Mouse (Mus musculus) kidney, postnatal 14 days (tissue): ENCODE data around the gene Enpp1.
A peak's percentile ranks its signal among the peaks of the same experiment; 100 is the strongest.

Source experiments
- DNase-seq: peaks from one replicate; pipeline ENCODE4 v3.0.0; 2022; ENCODE audit warnings: mixed read lengths

The Enpp1 gene

DNA sequence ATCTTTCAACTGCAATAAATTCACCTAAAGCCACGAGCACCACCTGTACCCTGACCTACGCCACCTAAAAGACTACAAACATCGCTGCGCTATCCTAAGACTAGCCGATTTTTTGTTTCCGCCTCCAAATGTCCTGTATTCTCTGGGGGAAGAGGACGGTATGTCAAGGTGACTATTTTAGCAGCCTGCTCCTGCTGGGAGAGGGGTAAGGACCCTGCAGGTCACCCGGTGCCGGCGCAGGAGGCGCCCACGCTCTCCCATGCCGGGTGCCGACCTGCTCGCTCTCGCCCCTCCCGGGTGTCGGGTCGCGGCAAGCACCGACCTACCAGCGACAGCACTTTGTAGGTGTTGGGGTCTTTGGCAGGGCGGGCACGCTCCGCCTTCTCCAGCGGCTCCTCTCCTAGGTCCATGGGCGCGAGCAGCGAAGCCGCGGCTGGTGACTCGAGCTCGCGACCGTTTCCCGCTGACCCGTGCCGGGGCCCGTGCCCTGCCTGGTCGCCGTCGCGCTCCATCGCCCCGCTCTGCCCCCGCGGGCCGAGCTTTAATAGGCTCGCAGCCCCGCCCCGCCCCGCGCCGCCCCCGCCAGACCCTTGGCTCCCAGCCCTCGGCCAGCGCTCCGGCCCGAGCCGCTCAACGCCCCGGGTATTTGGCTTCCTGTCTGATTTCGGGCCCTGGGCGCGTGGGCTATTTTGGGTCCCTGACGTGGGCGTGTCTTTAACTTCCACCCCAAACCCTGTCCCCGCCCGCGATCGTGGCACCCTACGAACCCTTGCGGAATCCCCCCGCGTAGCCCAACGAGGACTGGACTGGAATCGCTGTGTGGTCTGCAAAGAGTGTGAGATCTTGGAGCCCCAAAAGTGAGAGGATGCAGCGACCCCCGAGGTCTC, at the start of gene Enpp1:
Gene Enpp1, minus strand, starts transcription at position 680 of the 887 bp plus-strand sequence.
- peak; percentile 89 for DNase-seq

DNA sequence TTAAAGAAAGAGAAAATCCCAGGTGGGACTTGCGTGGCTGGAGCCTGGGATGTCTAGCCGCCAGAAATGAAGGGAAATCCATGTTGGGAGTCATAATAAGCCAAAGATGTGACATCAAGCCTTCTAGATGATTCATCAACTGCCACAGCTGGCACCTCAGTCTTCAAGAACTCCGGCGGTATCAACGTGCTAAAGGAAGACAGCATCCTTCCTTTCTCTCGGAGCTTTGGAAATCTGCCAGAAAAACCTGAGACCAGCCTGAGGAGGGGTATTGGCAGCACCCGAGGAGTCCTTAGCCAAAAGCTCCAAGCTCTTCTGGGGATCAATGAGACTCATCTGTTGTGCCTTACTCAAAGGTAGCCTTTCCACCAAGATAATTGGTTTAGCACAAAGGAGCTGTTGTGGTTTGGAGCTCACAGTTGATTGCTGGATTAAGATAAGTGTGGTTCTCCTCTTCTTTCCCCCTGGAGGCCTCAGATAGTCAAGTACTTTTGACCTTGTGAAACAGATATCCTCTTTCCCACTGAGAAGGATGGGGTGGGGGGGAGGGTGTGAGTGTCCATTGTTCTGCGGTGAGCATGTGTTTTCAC, 46.5 kb upstream of the Enpp1 start:
- no peak for DNase-seq

DNA sequence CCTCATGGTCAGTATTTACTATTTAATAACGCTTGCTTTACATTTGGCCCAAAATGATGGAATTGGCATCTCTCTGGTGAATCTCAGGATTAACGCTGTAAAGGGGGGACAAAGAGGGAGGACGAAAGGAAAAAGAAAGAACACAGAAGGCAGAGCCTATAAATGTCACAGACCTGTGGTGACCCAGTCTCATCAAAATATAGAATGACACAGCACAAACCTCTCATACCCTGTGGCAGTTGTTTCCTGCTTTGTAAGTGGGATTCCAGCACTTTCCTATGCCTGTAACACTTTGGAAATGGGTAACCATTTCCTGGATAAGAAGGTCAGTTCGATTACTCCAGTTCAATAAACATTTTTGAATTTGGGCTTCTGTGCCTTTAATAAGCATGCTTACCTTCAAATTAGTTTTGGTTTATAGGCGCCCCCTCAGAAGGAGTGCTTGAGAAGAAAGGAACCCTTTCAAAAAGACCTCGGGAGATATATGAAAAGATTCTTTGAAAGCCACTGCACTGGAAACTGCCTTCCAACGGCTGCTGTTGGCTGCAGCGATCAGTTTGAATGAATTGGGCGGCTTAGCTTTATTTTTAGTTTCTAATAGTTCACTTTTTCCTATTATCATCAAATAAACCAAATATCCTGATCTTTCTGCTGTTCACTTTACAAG, 43.0 kb upstream of the Enpp1 start:
- DNase-seq, result no peak

DNA sequence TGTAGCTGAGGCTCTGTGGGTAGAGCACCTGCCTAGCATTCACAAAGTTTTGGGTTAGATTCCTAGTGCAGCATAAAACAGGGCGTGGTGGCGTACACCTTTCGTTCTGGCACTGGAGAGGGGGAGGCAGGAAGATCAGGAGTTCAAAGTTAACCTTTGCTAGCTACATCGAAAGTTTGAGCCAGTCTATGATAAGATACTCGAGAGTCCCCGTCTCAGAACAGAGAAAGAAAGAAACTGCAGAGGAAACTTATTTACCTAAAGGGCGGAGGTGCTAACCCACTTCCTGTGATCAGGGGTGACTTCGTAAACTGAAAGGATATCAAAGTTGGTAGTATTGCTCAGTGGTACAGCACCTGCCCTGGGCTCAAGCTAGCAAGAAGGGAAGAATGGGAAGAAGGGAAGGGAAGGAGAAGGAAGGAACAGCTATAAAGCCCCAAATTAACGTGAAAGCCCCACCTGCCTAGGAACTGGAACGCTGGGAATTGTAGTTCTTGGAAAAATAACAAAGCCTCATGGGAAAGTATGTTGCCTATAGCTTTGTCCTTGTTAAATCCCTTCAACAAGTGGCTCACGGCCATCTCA, 42.4 kb upstream of the Enpp1 start:
- peak; percentile 3 for DNase-seq

DNA sequence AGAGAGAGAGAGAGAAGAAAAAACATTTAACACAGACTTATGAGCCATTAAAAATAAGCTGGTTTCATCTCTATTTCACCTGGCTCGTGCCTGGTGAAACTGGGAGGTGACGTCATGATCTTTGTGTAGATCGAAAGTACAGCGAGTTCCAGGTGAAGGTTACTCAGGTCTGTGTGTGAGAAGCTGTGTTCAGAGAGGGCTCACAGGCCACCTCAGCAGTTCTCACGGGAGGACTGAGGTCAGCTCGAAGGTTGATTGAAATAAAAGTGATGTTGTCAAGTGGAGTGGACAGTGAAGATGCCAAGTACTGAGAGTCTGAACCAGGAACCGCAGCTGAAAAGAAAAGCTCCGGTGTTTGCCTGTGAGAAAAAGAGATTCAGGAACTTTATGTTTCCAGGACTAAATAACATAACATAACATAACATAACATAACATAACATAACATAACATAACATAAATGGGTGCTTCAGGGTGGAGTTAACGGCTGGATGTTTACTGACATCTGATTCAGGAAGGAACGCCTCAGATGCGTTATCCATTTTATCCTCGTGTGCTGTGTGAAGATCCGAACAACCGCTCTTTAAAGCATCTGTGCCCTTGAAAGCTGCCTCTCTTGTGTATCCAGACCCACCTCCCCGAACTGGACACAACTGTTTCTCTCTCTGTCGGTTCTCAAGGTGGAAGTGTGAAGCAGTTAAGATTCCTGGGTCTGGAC, 41.7 kb upstream of the Enpp1 start:
- DNase-seq, result peak; percentile 10

DNA sequence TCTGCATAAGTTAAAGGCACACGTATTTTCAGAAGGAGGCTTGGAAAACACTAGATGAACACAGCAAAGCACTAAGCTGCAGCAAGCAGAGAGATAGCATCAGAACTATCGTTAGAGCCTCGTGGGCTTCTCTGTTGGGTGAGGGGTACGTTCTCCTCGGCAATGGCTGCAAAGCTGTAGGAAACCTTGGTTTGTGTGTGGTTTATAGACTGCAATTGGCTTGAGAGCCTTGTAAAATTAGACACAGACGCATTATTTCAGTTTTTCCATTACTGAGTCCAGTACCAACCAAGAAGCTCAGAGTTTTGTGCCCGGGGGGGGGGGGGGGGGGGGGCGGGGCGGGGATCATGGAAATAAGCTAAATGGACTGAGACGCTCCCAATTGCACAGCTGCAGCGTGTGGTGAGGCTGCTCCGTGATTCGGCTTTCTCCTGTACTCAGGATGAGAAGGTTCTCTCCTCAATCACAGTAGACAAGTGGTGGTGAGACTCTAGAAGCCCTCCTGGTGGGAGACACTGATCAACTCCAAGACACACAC, 31.1 kb upstream of the Enpp1 start:
- DNase-seq, result no peak

DNA sequence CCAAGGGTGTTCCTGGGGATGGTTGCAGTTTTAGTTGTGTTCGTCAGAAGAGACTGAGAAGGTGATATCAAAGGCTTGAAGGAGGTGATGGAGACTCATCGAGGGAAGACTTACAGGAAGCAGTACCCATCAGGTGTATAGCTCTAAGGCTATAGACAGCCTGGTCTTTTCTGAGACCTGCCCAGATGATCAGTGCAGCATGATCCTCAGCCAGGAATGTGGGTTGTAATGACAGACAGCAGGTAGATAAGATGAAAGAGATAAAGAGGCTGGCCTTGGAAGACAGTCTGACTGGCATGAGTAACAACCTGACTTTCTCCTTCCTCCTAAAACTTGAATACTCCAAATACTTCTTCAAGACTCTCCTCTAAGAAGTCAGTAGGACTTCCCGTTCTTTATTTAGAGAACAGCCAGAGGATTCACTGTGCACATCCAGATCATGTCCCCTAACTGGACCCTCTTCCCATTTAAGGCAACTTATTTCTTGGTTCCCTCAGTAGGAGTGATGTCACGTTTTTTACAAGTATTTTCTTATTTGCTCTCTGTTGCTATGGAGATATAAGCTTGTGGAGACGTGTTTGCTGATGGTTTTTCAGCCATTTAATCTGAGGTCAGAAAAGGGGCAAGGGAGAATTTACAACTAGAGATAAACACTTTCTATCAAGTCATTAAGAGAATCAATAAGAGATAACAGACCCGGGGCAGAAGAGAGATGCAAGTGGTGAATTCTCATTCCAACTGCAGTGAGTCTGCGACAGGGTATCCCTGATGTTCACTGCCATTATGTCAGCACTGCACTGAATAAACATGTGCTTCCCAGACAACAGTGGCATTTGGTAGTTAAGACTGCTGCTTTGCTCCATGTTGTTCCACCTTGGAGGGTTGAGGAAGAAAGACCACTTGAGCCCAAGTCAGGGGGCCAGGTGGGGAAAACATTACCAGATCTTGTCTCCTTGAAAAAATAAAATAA, 29.6 kb upstream of the Enpp1 start:
- DNase-seq, result no peak

DNA sequence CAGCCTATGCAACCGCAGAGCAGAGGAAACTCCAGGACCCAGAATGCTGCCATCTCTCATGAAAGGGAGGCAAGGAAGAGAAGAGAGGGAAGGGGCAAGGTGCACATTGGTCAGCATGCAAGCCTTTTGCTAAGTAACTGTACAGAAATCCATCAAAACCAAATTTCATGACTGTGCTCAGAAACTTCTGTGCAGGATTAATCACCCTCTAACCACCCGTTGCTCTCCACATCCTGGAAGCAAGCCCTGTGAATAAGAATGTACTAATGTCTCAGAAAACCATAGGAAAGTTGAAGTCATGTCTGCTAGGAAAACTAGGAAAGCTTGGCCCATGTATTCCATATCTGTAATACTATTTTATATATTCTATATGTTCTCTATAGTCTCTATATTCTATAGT, 27.2 kb upstream of the Enpp1 start:
- DNase-seq, result no peak

DNA sequence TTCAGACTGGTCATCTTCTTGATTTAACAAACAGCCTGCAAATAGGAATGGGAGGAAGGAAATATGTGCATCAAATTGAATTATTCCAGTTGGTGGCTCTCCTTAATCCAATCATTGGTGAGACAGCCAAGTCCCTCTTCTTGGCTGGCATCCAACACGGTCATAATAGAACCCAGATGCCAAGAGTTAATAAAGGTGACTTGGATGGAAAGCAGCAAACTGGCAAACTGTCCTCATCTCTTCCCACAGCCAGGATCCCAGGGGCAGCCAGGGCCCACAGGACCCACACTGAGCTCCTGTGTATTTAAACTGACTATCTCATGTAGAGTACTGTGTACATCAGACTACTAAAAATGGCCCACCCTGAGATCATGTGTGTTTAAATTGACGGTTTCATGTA, 26.5 kb upstream of the Enpp1 start:
- DNase-seq, result no peak

DNA sequence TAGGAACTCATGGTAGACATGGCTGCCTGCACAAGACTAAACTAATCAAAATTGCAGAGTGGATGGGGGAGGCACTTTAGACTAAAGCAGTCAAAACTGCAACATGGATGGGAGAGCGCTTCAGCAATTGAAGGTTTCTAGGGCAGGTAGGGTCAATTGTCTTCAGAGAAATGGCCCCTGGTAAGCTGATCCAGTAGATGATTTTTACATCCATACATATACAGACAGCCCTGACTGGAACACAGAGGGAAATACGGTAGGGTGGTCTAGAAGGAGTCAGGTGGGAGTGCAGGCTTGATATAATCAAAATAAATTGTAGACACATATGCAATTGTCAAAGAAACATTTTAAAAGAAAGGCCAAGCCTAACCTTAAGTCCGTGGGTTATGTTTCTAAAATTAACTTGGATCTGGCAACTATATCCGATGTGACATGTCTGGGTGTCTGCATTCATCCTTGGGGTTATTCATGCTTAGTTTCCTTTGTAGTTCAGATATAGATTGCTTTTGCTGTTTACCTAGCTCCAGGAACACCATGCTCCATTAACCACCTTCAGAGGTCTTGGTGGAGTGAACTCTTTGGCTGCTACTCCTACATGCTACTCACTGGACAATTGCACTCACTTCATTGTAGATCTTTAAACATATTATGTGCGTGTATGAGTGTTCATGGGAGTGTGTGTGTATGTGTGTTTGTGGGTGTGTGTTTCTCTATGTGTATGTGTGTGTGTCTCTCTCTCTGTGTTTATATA, 23.2 kb upstream of the Enpp1 start:
- DNase-seq, result no peak

DNA sequence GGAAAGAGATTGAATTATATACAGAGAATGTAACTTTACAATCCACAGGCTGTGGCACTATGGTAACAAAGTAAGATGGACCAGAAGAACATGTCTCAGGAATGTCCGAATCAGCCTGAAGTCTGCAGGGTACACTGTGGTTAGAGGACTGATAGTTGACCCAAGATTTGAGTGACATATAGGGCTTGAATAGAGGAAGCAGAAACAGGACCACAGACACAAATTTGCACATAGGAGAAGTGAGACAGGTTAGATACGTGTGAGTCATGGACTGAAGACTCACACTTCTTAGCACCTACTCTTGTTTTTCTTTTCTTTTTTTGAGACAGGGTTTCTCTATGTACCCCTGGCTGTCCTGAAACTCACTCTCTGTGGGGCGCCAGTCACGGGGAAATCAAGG, 15.5 kb upstream of the Enpp1 start:
- no peak for DNase-seq

DNA sequence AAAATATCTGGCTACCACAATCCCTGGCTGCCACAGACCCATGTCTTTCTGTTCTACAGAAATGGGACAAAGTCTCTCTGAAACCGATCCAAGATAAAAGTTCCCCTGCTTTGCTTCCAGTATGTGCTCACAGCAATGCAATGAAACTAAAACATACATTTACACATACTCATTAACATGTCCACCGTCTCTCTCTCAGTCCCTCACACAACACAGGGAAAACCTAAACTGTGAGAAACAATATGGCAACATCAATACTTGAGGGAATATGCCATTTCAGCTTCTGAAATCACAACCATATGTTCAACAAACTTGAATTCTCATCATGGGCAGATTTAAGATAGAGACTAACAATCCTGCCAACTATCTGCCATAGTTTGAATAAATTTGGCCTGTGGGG, 13.2 kb upstream of the Enpp1 start:
- DNase-seq, result no peak

DNA sequence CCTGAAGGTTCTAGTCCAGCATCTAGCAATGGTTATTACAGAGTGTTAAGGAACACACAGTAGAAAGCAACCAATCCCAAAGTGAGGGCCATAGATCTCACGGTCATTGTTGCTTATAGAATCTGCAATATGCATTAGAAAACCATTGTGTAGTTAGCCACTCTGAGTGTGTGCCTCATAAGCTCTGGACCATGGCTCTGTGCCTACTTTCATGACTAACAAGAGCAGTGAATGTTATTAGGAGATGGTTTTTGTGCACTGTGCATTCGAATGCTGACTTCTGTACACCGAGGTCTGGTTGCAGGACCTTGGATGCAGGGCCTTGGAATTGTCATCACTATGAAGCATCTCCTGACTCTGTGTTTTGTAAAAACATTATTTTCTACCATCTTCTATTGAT, 9.9 kb upstream of the Enpp1 start:
- DNase-seq, result no peak

DNA sequence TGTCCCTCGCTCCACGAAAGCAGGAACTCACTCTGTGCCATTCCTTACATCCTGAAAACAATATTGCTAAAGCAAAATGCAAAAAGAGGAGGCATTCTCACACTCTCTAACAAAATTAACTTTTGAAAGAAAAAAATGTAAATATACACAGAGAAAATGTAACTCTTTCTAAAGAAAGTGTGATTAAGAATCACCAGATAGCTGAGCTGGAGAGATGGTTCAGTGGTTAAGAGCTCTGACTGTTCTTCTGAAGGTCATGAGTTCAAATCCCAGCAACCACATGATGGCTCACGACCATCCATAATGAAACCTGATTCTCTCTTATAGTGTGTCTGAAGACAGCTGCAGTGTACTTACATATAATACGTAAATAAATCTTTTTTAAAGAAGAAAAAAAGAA, 7.4 kb upstream of the Enpp1 start:
- no peak for DNase-seq

DNA sequence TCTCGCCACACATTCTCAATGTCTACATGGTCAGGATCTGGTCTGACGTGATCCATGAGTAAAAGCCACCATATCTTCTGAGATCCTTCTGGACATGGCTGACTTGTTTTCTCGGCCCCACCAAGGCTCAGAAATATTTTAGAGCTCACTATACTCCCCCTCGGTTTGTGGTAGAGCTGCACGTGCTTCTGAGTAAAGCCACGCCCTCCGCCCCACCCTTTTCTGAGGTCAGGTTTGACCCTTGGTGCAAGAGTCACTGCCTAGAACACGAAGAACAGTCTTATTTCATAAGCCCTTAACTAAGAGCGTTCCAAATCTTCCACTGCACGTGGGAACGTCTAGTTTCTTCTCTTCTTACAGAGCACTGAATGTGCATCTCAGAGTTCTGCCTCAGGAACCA, 6.8 kb upstream of the Enpp1 start:
- DNase-seq, result no peak

DNA sequence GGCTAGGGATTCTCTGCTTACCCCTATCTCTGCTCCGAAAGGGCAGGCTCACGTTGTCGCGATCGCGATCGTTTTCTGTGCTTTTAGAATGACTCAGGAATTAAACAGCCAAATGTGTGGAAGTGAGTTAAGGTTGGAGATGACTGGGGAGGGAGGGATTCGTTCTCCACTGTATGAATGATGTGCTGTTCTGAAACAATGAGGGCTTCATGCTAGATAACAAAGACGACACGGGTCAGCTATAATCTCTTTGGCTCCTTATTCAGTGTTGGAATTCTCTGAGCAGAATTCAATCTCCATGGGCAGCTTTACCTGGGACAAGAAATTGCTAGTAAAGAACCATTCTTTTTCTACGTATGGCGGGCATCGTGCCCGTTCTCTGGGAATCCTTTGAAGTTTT, 6.1 kb upstream of the Enpp1 start:
- DNase-seq, result no peak

DNA sequence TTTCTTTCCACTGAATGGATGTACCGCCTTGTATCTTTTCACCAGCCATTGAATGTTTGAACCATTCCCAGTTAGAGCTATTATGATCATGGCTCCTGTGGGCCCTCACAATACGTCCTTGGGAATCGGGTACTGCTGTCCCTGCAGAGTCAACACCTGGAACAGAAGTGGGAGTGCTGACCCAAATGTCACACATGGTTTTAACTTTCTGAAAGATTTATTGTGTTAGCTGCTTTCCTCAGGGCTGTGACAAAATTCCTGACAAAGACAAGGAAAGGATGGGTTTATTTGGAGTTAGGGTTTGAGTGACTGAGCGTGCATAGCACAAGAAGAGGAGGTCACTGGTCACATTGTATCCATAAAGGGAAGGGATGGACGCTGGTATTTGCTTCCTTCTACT, 4.3 kb upstream of the Enpp1 start:
- DNase-seq, result no peak

DNA sequence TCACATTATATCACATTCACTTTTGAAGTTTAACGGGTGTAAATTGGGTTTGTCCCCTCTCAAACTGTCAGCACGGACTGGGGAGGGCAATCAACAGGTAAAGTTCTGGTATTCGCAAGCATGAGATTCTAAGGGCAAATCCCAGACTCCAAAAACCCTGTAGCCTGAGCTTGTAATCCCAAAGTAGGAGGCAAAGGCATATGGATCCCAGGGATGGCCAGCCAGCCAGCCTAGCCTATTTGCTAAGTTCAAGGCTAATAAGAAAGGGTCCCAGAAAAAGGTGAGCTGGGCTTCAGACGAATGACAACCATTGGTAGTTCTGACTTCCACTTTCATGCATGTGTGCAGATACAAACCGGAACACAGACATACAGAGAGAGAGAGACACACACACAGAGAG, 942 bp upstream of the Enpp1 start:
- no peak for DNase-seq

DNA sequence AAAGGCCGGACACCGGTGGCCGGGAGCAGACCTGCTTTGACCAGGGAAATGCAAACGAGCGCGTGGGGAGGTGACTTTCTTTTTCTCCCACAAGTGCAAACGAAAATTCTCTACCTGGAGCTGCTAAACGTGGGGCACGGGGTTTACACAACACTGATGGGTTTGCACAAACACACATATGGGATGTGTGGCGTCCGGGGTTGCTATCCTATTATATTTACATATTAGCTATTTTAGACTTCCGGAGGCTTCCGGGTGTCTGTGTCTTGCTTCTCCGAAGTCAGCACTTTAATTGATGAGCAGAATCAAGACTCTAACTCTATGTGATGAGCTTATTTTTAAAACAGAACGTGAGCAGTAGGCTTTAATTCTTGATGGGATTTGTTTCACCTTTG, 405 bp upstream of the Enpp1 start:
- no peak for DNase-seq

DNA sequence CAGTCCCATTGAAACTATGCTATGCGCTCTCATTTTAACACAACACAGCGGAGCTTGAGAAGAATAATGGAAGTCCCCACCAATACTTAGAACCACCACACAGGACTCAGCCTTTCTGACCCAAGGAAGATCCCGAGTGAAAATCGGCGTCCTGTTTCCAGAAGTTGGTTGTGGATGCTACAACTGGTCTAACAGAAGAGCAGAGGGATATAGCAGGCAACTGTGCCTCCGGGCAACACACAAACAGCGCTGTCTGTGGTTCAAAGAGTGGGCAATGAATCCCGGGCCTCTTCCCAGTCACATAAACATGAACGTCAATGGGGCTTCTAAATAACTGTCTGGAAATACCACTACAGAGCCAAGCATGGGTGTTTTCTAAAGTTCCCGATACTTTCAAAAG, 888 bp downstream of the Enpp1 start:
- DNase-seq, result peak; percentile 15

DNA sequence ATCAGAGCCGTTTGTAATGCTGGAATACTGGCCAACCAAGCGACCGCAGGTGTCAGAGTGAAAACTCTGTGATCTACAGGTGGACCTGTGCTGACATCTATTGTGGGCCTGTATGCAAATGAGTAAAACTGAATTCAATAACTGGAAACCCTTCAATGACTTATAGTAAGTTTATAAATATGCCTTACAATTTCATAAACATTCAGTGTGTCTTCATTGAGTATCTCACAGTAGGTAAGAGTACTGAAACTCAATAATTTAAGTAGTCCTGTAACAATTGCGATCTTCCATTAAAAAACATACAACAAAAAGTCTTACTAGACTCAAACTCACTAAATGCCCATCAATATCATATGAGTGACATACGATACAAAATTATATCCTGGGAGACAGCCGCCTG, 1.6 kb downstream of the Enpp1 start:
- DNase-seq, result no peak
